Mouse (Mus musculus): ENCODE data around the gene Mea1.

Mea1 gene

GRCm38 (mm10) chr17:46706375-46707089, 27.9 kb downstream of the Mea1 start:
- DNase-seq, result no peak

DNA sequence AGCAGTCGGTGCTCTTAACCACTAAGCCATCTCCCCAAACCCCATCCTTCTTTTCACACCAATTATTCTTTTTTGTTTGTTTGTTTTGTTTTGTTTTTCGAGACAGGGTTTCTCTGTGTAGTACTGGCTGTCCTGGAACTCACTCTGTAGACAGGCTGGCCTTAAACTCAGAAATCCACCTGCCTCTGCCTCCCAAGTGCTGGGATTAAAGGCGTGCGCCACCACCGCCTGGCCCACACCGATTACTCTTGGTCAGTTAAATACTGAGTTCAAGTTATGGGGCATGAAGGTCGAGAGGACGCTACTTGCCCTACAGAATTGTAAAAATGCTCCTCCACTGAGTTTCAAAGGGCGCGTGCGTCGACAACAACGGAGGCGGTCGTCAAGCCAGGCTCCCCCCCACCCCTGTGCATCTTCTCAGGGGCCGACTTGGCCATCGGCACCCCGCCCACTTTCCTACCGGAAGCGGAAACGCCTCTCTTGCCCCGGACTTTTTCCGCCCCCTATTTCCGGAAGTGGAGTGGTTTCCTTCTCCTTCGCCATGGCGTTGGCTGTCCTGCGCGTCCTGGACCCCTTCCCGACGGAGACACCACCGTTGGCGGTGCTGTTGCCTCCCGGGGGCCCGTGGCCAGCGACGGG, 32.5 kb downstream of the Mea1 start, which contains the start of gene Pex6:
TSS of gene Pex6 (plus strand) at position 505 of the 639 bp plus-strand sequence.
- peak; percentile 98 to 99 for DNase-seq

GRCm38 (mm10) chr17:46711612-46712271, 33.1 kb downstream of the Mea1 start:
- peak; percentile 63 to 70 for DNase-seq

DNA sequence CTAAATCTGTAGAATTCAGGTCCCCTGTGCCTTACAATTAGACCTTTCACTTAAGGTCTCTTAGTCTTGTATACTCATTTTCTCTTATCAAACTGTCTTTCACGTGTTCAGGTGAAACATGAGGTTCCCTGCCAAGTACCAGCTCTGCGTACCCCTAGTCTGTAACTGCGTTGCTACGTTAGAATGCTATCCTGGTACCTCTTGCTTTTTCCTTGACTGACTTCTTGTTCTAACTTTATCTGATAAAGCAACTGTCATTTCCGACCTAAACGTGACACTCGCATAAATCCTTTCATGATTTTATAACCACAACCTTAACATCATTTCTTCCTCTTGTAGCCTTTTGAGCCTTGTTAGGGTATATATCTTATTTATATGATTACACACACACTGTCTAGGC, 33.8 kb downstream of the Mea1 start:
- no peak for DNase-seq

GRCm38 (mm10) chr17:46713849-46714248, 35.3 kb downstream of the Mea1 start:
- no peak for DNase-seq

DNA sequence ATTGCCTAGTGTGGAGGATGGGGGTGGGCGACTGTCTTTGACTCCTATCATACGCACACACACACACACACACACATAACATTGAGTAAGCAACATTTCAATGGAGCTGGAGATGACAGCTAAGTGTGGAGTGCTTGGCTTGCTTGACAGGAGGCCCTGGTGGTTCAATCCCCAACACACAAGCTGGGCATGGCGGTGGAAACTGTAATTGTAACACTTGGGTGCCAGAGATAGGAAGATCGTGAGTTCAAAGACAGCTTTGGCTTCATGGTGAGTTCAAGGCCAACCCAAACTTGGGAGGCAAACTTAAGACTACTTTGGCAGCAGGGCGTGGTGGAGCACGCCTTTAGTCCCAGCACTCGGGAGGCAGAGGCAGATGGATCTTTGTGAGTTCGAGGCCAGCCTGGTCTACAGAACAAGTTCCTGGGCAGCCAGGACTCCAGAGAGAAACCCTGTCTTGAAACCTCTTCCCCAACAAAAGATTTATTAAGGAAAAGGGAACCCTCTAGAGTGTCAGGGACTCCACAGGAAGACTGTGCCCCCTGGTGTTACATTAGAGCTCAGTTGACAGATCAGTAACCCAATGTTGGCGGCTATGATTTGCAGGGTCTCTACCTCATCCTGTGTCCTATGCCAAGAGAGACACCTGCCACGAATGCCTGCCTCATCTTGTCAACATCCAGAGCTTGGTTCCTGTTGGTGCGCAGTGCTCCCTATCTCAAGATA, 36.3 kb downstream of the Mea1 start:
- DNase-seq, result peak; percentile 51 to 63

DNA sequence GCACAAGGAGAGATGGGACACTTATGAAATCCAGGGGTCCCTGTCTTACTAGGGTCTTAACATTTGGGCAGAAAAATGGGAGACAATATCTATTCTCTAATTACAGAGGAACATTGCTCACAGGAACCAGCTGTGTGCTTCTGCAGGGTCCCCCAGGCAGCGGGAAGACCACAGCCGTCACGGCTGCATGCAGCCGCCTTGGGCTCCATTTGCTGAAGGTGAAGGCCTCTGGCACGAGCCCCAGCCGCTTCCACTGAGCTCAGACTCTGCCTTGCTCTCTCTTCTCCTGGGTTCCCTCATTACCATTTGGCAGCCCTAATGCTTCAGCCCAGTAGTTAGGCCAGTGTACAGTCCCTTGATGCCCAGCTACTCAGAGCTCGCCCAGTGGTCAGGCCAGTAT, 42.5 kb downstream of the Mea1 start:
- no peak for DNase-seq

DNA sequence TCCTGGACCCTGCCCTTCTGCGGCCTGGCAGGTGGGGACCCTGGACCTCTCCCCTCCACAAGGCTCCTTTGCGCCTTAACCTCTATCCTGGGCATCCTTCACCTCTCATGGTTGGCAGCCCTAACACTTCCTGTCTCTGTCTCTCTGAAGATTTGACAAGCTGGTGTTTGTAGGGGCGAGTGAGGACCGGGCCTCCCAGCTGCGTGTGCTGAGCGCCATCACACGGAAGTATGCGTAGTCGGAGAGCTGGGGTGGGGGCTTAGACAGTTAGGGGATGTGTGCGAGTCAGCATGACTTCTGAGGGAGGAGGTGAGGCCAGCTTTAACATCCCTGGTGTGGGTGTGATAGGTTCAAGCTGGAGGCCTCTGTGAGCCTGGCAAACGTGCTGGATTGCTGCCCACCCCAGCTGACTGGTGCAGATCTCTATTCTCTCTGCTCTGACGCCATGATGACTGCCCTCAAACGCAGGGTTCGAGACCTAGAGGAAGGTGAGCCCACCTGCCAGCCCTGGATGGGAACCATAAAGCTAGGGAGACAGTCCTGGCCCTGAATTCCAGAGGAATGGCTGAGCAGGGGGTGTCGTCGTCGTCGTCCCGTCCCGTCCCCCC, 46.0 kb downstream of the Mea1 start:
- peak; percentile 45 to 52 for DNase-seq

- peak; percentile 67 to 75 for DNase-seq
These were observed 46.7 kb downstream of the Mea1 start for GRCm38 (mm10) chr17:46725273-46725672.

DNA sequence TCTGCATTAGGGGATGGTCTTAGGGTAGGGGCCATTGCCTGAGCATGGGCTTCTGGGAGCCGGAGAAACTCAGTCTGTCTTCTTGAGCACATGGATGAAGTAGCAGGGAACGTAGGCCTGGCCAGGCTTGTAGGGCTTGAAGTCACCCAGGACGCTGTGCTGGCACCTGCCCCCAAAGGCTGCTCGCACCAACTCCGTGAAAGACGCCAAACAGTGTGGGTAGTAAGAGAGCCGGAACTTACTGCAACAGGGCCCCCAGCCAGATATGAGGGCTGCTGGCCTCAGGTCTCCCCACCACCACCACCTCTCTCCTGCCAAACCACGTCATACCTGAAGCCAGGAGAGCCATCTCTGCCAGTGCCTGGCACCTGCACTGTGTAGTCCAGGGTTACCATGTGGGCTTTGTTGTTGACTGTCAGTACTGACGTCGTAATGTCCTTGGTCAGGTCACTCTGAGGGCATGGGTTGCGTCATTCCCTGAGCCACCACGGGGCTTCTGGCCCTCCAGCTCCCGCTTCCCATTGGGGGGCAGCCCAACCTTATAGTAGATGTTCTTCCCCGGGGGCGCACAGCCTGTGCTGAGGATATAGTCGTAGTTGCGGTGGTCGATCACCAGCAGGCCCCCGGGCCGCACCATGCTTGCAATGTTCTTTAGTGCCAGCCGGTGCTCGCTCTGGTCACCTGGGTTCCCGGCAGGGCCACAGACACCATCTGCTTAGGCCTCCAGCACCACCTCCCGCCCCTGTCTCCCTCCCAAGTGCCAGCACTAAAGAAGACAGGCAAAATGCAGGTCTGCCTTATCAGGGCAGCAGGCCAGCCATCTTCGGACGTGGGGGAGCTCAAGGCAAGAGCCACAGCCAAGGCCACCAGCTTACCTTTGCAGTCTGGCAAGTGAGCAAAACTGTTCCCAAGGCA, 47.4 kb downstream of the Mea1 start:
- DNase-seq, result peak; percentile 80 to 87

GRCm38 (mm10) chr17:46727271-46727670, 48.7 kb downstream of the Mea1 start:
- no peak for DNase-seq

DNA sequence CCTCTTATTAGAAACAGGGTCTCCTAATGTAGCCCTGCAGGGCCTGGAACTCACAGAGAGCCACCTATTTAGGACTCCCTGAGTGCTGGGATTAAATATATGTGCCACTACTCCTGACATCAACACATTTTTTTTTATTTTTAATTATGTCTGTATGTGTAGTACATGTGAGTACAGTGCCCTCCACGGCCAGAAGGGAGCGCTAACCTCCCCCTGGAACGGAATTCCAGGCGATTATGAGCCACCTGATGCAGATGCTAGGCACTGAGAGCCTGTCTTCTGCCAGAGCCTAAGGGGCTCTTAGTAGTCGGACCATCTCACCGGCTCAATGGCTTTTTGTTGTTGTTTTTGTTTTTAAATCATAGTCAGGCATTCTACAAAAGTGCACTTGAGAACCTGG, 49.4 kb downstream of the Mea1 start:
- peak; percentile 63 to 77 for DNase-seq

DNA sequence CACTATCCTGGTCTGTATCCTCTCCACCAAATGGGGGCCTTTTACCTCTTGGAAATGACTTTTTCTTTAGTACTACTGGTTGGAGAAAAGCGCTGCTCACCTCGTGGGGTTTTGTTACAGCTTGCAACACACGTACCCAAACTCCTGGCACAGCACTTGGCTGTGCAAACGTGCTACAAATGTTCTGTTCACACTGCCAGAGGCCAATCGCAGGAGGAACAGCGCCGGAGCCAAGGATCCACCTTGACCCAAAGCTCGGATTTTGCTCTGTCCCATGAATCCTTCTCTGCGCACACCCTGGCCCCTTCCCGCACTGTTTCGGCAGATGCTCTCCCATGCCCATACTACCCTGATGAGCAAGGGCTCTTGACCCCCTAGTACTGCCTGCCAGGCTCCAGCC, 49.9 kb downstream of the Mea1 start:
- no peak for DNase-seq

- DNase-seq, result peak; percentile 90 to 91
These were observed 50.3 kb downstream of the Mea1 start, which contains the start of gene Gnmt for GRCm38 (mm10) chr17:46728904-46729318. Gene Gnmt, minus strand, starts transcription at chr17:46729168.

Data from cerebellum, postnatal 10 days (tissue).